Mouse (Mus musculus): Measurements from ENCODE around the gene Macrod2. TPM values are rescaled to one million over a fixed set of nuclear protein-coding genes. Genes with fewer than 3 reads are reported as not detected.

Macrod2 gene
- polyA plus RNA-seq, 1 experiment from 2014 or later: 32.9 TPM

- no peaks in the 10 kb centered on the region for H3K4me1 ChIP-seq (ENCODE audit: control insufficient read depth, insufficient read depth, low read length)
- H3K4me3 ChIP-seq (ENCODE audit: low read length): no peak overlapping the region
- H3K4me2 ChIP-seq (ENCODE audit: low read depth, low read length): no peak overlapping the region
- H3K9me3 ChIP-seq (ENCODE audit: control insufficient read depth, low read length): no peaks in the 10 kb centered on the region
- no peaks in the 10 kb centered on the region for H3K36me3 ChIP-seq (ENCODE audit: control insufficient read depth, insufficient read depth, low read length)
- no peak overlapping the region for H3K27ac ChIP-seq (ENCODE audit: low read length)
- no peak overlapping the region for H3K9ac ChIP-seq (ENCODE audit: low read depth, low read length)
- no peaks in the 10 kb centered on the region for H3K27me3 ChIP-seq (replicated peaks; ENCODE audit: control insufficient read depth, insufficient read depth, low read length)
- ATAC-seq: no peak
- WGBS: 80% methylated on average over 1 of the region's 1 CpGs
Measured at GRCm38 (mm10) chr2:141202015-141202364, 806.9 kb downstream of the Macrod2 start.

- H3K4me1 ChIP-seq (ENCODE audit: control insufficient read depth, insufficient read depth, low read length): no peaks in the 10 kb centered on the region
- H3K36me3 ChIP-seq (ENCODE audit: control insufficient read depth, insufficient read depth, low read length): no peaks in the 10 kb centered on the region
- H3K9me3 ChIP-seq (ENCODE audit: control insufficient read depth, low read length): no peaks in the 10 kb centered on the region
- no peak overlapping the region for H3K27ac ChIP-seq (ENCODE audit: low read length)
- 80% methylated on average over 5 of the region's 5 CpGs for WGBS
- ATAC-seq: no peak
- no peak overlapping the region for H3K4me2 ChIP-seq (ENCODE audit: low read depth, low read length)
- no peaks in the 10 kb centered on the region for H3K27me3 ChIP-seq (replicated peaks; ENCODE audit: control insufficient read depth, insufficient read depth, low read length)
- H3K9ac ChIP-seq (ENCODE audit: low read depth, low read length): no peak overlapping the region
- H3K4me3 ChIP-seq (ENCODE audit: low read length): no peak overlapping the region
Measured at GRCm38 (mm10) chr2:141211346-141211745, 816.2 kb downstream of the Macrod2 start.

DNA sequence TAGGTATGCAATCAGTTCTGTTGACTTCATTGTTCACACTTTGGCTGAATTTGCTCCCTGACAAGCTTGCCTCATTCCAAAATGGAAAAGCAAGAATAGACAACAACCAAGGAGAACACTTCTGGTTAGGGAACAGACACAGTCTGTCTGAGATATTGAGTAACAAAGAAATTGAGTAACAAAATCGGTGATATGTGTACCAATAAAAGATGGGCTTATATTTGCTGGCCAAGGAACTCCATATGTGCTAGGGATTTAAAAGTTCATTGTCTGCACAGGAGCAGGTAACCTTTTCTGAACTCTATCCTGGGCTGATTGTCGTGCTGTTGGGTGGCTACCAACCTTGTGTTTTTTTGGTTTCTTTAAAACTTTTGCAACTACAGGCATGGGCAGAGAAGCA is 817.2 kb downstream of the Macrod2 start:
- Histone ChIP-seq H3K4me3 (ENCODE audit: low read length) (no peak overlapping the region), H3K4me2 (ENCODE audit: low read depth, low read length) (no peak overlapping the region), H3K27ac (ENCODE audit: low read length) (no peak overlapping the region), H3K9me3 (ENCODE audit: control insufficient read depth, low read length) (no peaks in the 10 kb centered on the region), H3K27me3 (replicated peaks; ENCODE audit: control insufficient read depth, insufficient read depth, low read length) (no peaks in the 10 kb centered on the region), H3K9ac (ENCODE audit: low read depth, low read length) (no peak overlapping the region), H3K4me1 (ENCODE audit: control insufficient read depth, insufficient read depth, low read length) (no peaks in the 10 kb centered on the region), H3K36me3 (ENCODE audit: control insufficient read depth, insufficient read depth, low read length) (no peaks in the 10 kb centered on the region)
- WGBS: 90% methylated on average over 2 of the region's 2 CpGs
- no peak for ATAC-seq

- Histone ChIP-seq H3K4me2 (ENCODE audit: low read depth, low read length) (no peak overlapping the region), H3K9me3 (ENCODE audit: control insufficient read depth, low read length) (no peaks in the 10 kb centered on the region), H3K4me3 (ENCODE audit: low read length) (no peak overlapping the region), H3K9ac (ENCODE audit: low read depth, low read length) (no peak overlapping the region), H3K4me1 (ENCODE audit: control insufficient read depth, insufficient read depth, low read length) (no peaks in the 10 kb centered on the region), H3K27me3 (replicated peaks; ENCODE audit: control insufficient read depth, insufficient read depth, low read length) (no peaks in the 10 kb centered on the region), H3K36me3 (ENCODE audit: control insufficient read depth, insufficient read depth, low read length) (no peaks in the 10 kb centered on the region), H3K27ac (ENCODE audit: low read length) (no peak overlapping the region)
- ATAC-seq: no peak
- 59% methylated on average over 2 of the region's 2 CpGs for WGBS
Measured at GRCm38 (mm10) chr2:141217490-141217889, 822.4 kb downstream of the Macrod2 start.

GRCm38 (mm10) chr2:141217925-141218324 is 822.8 kb downstream of the Macrod2 start:
- Histone ChIP-seq H3K9ac (ENCODE audit: low read depth, low read length) (no peak overlapping the region), H3K27me3 (replicated peaks; ENCODE audit: control insufficient read depth, insufficient read depth, low read length) (no peaks in the 10 kb centered on the region), H3K36me3 (ENCODE audit: control insufficient read depth, insufficient read depth, low read length) (no peaks in the 10 kb centered on the region), H3K27ac (ENCODE audit: low read length) (no peak overlapping the region), H3K4me2 (ENCODE audit: low read depth, low read length) (no peak overlapping the region), H3K9me3 (ENCODE audit: control insufficient read depth, low read length) (no peaks in the 10 kb centered on the region), H3K4me3 (ENCODE audit: low read length) (no peak overlapping the region), H3K4me1 (ENCODE audit: control insufficient read depth, insufficient read depth, low read length) (no peaks in the 10 kb centered on the region)
- ATAC-seq: no peak
- WGBS: 77% methylated on average over 3 of the region's 3 CpGs

GRCm38 (mm10) chr2:141228809-141229208 is 833.7 kb downstream of the Macrod2 start:
- no peaks in the 10 kb centered on the region for H3K27me3 ChIP-seq (replicated peaks; ENCODE audit: control insufficient read depth, insufficient read depth, low read length)
- H3K4me3 ChIP-seq (ENCODE audit: low read length): no peak overlapping the region
- 88% methylated on average over 1 of the region's 1 CpGs for WGBS
- no peaks in the 10 kb centered on the region for H3K9me3 ChIP-seq (ENCODE audit: control insufficient read depth, low read length)
- no peak for ATAC-seq
- H3K4me1 ChIP-seq (ENCODE audit: control insufficient read depth, insufficient read depth, low read length): no peaks in the 10 kb centered on the region
- no peak overlapping the region for H3K27ac ChIP-seq (ENCODE audit: low read length)
- H3K4me2 ChIP-seq (ENCODE audit: low read depth, low read length): no peak overlapping the region
- no peaks in the 10 kb centered on the region for H3K36me3 ChIP-seq (ENCODE audit: control insufficient read depth, insufficient read depth, low read length)
- no peak overlapping the region for H3K9ac ChIP-seq (ENCODE audit: low read depth, low read length)

- Histone ChIP-seq H3K27me3 (replicated peaks; ENCODE audit: control insufficient read depth, insufficient read depth, low read length) (no peaks in the 10 kb centered on the region), H3K36me3 (ENCODE audit: control insufficient read depth, insufficient read depth, low read length) (no peaks in the 10 kb centered on the region), H3K4me1 (ENCODE audit: control insufficient read depth, insufficient read depth, low read length) (no peaks in the 10 kb centered on the region), H3K4me3 (ENCODE audit: low read length) (no peak overlapping the region), H3K9me3 (ENCODE audit: control insufficient read depth, low read length) (no peaks in the 10 kb centered on the region), H3K9ac (ENCODE audit: low read depth, low read length) (no peak overlapping the region), H3K27ac (ENCODE audit: low read length) (no peak overlapping the region), H3K4me2 (ENCODE audit: low read depth, low read length) (no peak overlapping the region)
- WGBS: 69% methylated on average over 6 of the region's 6 CpGs
- no peak for ATAC-seq
Measured at GRCm38 (mm10) chr2:141229820-141230219, 834.7 kb downstream of the Macrod2 start.

DNA sequence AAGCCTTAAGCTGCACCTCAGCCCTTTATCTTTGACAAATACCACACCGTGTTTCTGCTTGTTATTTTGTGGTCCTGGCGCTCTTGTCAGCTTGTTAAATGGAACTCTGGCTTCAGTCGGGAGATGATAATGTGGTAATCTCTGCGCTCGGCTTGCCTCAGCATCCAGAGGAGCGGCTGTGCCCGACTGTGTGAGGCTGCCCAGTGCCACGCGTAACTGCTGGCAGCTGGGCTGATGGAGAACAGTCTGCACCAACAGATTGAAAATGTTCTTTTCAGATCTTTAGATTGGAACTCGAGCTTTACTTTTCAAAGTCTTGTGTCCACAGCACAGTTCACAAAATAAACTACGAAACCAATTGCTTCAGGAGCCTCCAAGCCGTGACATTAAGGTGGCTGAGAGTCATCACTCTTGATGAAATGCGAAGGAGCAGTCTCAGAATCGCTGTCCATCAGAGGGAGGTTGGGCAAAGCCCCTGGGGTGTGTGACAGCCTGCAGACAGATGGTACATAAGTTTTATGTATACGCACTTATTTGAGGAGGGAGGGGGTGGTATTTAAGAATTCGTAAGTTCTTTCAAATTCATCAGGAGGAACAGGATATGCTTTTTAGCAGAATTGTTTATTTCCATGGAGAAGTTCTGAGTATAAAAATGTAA is 836.0 kb downstream of the Macrod2 start:
- 28% methylated on average over 16 of the region's 16 CpGs for WGBS
- Histone ChIP-seq H3K4me1 (ENCODE audit: control insufficient read depth, insufficient read depth, low read length) (no peaks in the 10 kb centered on the region), H3K4me2 (ENCODE audit: low read depth, low read length) (no peak overlapping the region), H3K27ac (ENCODE audit: low read length) (no peak overlapping the region), H3K27me3 (replicated peaks; ENCODE audit: control insufficient read depth, insufficient read depth, low read length) (no peaks in the 10 kb centered on the region), H3K9me3 (ENCODE audit: control insufficient read depth, low read length) (no peaks in the 10 kb centered on the region), H3K9ac (ENCODE audit: low read depth, low read length) (no peak overlapping the region), H3K4me3 (ENCODE audit: low read length) (no peak overlapping the region), H3K36me3 (ENCODE audit: control insufficient read depth, insufficient read depth, low read length) (no peaks in the 10 kb centered on the region)
- no peak for ATAC-seq

GRCm38 (mm10) chr2:141234306-141234705 is 839.2 kb downstream of the Macrod2 start:
- H3K4me2 ChIP-seq (ENCODE audit: low read depth, low read length): no peak overlapping the region
- no peaks in the 10 kb centered on the region for H3K27me3 ChIP-seq (replicated peaks; ENCODE audit: control insufficient read depth, insufficient read depth, low read length)
- no peak overlapping the region for H3K4me3 ChIP-seq (ENCODE audit: low read length)
- H3K27ac ChIP-seq (ENCODE audit: low read length): no peak overlapping the region
- H3K9me3 ChIP-seq (ENCODE audit: control insufficient read depth, low read length): no peaks in the 10 kb centered on the region
- ATAC-seq: no peak
- no peak overlapping the region for H3K9ac ChIP-seq (ENCODE audit: low read depth, low read length)
- H3K36me3 ChIP-seq (ENCODE audit: control insufficient read depth, insufficient read depth, low read length): no peaks in the 10 kb centered on the region
- WGBS: 67% methylated on average over 8 of the region's 8 CpGs
- no peaks in the 10 kb centered on the region for H3K4me1 ChIP-seq (ENCODE audit: control insufficient read depth, insufficient read depth, low read length)

Measured in intestine, embryonic 16.5 days (tissue).